Mouse (Mus musculus) adrenal gland, postnatal 10 days (tissue): Measurements from ENCODE around the gene Mapk1. TPM values are rescaled to one million over a fixed set of nuclear protein-coding genes. Genes with fewer than 3 reads are reported as not detected.

ENCODE experiments used
- DNase-seq: peaks from one replicate; pipeline ENCODE4 v3.0.0; 2021; ENCODE audit warnings: mixed read lengths
- total RNA-seq, 2 experiments: library from RNA; stranded (reverse); gene quantifications; 2 replicates each; pipeline ENCODE4 v1.2.3; 2021

Mapk1 gene
- total RNA-seq, 2 experiments from 2014 or later = 154 to 160 TPM

GRCm38 (mm10) chr16:17082121-17082792 lies 99.1 kb downstream of the Mapk1 start:
- no peak for DNase-seq

DNA sequence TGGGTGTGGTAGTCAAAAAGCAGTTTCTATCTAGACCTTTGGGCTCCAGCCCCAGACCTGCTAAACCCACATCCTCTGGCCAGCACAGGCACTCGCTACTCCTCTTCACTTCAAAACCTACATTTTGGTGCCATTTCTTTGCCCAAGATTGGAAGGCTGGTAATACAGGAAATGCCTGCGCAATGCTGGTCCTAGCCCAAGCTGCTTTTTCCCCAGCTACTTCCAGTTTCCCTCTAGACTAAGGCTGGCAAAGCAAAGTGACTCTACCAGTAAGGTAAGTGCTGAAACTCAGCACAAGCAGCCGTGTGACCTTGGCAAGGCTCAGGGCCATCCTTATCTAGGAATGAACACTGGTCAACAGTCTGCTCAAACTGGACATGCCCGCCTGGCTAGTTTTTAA lies 102.5 kb downstream of the Mapk1 start:
- DNase-seq = peak; percentile 55

DNA sequence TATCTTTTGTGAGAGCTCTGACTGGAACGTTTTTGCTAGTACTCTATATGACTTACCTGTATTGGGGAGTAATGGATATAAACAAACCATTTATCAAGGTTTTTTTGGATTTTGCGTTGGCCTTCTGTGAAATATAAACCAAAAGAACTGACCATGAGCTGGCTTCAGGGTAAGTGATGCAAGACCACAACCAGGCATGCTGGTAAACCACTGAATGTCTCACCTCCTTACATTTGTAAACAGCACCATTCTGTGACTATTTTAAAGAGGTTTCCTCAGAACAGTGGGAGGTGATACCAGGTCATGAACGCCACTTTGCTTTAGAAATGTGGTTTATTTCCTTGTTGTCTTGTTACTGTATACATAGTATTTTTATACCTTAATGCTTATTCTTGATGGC lies 103.1 kb downstream of the Mapk1 start:
- DNase-seq = no peak

GRCm38 (mm10) chr16:17086669-17087193 lies 103.5 kb downstream of the Mapk1 start:
- no peak for DNase-seq

- DNase-seq = no peak
Measured at GRCm38 (mm10) chr16:17088346-17088745, 105.2 kb downstream of the Mapk1 start.

DNA sequence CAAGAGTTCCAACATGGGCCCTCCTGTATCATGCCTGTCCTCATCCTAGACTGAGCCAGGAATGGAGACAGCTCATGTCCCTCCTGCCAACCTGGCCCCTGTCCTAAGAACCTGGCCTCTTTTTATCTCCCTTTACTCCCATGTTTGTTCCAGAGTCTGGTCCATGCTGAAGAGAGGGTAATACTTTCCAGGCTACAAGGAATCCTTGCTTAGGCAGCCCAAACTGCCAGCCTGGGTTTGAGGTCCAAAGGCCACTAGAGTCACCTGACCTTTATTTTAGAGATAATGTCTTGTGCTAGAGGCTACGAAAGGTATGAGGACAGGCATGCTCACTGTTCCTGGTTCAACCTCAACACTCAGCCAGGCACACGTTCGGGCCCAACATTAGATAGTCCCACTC lies 113.8 kb downstream of the Mapk1 start:
- no peak for DNase-seq

Other genes with a start within 250 kb of the Mapk1 start
- under 1 TPM; 0.24 to 0.27 TPM for gene Spag6l, start 153.9 kb upstream of the Mapk1 start, total RNA-seq
- 1 to 10 TPM in 1 of 2 experiments, under 1 TPM in 1; 0.61 to 1.3 TPM for gene Igll1, start 119.4 kb upstream of the Mapk1 start, total RNA-seq
- 10 to 100 TPM; 58.1 to 69.8 TPM for gene Top3b, start 112.6 kb upstream of the Mapk1 start, total RNA-seq
- 1 to 10 TPM in 1 of 2 experiments, under 1 TPM in 1; 0.55 to 1.2 TPM for gene Vpreb1, start 112.5 kb upstream of the Mapk1 start, total RNA-seq
- gene Ppm1f, start 86.9 kb upstream of the Mapk1 start, total RNA-seq = 10 to 100 TPM; 39.3 to 40.3 TPM
- gene Ypel1, start 86.3 kb downstream of the Mapk1 start, total RNA-seq = 1 to 10 TPM; 6.2 to 9.4 TPM
- 10 to 100 TPM; 76.2 to 84.6 TPM for gene Ppil2, start 127.9 kb downstream of the Mapk1 start, total RNA-seq
- 1 to 10 TPM; 2.5 to 2.9 TPM for gene 2610318N02Rik, start 141.8 kb downstream of the Mapk1 start, total RNA-seq
- gene Sdf2l1, start 149.0 kb downstream of the Mapk1 start, total RNA-seq = 10 to 100 TPM; 15.6 to 21.7 TPM
- 1 to 10 TPM; 3.9 to 6.7 TPM for gene Ydjc, start 161.2 kb downstream of the Mapk1 start, total RNA-seq
- under 1 TPM; 0.39 to 0.66 TPM for gene Ccdc116, start 163.8 kb downstream of the Mapk1 start, total RNA-seq
- 100 to 1,000 TPM; 163 to 176 TPM for gene Ube2l3, start 219.3 kb downstream of the Mapk1 start, total RNA-seq
- under 1 TPM in 1 of 2 experiments, not detected in 1; 0.06 TPM for gene Rimbp3, start 225.2 kb downstream of the Mapk1 start, total RNA-seq